Mouse (Mus musculus): ENCODE results near the gene Bmi1.

The Bmi1 gene

GRCm38 (mm10) chr2:18688708-18689063 is 11.9 kb downstream of the Bmi1 start:
- peak; percentile 76 for DNase-seq

GRCm38 (mm10) chr2:18689064-18689921 is 12.5 kb downstream of the Bmi1 start:
- DNase-seq = peak; percentile 50

- DNase-seq = peak; percentile 41
Observed at GRCm38 (mm10) chr2:18690055-18690691, 13.4 kb downstream of the Bmi1 start.

GRCm38 (mm10) chr2:18690756-18691155 is 13.9 kb downstream of the Bmi1 start:
- DNase-seq = no peak

GRCm38 (mm10) chr2:18692031-18692430 is 15.2 kb downstream of the Bmi1 start:
- no peak for DNase-seq

GRCm38 (mm10) chr2:18692548-18692947 is 15.7 kb downstream of the Bmi1 start:
- no peak for DNase-seq

- DNase-seq = no peak
Observed at GRCm38 (mm10) chr2:18693491-18693870, 16.7 kb downstream of the Bmi1 start.

GRCm38 (mm10) chr2:18693871-18694610 is 17.2 kb downstream of the Bmi1 start, which contains the start of gene Spag6:
Gene Spag6, plus strand, starts transcription at chr2:18694032.
- DNase-seq = peak; percentile 83

GRCm38 (mm10) chr2:18694611-18694950 is 17.8 kb downstream of the Bmi1 start:
- DNase-seq = no peak

GRCm38 (mm10) chr2:18695163-18695562 is 18.3 kb downstream of the Bmi1 start:
- no peak for DNase-seq

- no peak for DNase-seq
Observed at GRCm38 (mm10) chr2:18695629-18696150, 18.9 kb downstream of the Bmi1 start.

- no peak for DNase-seq
Observed at GRCm38 (mm10) chr2:18697591-18698244, 20.9 kb downstream of the Bmi1 start.

GRCm38 (mm10) chr2:18698663-18699385 is 22.0 kb downstream of the Bmi1 start:
- no peak for DNase-seq

GRCm38 (mm10) chr2:18699401-18699990 is 22.7 kb downstream of the Bmi1 start:
- no peak for DNase-seq

GRCm38 (mm10) chr2:18710356-18710755 is 33.5 kb downstream of the Bmi1 start:
- no peak for DNase-seq

GRCm38 (mm10) chr2:18713071-18713470 is 36.3 kb downstream of the Bmi1 start:
- DNase-seq = no peak

GRCm38 (mm10) chr2:18714337-18714736 is 37.5 kb downstream of the Bmi1 start:
- DNase-seq = no peak

GRCm38 (mm10) chr2:18718521-18718920 is 41.7 kb downstream of the Bmi1 start:
- DNase-seq = no peak

GRCm38 (mm10) chr2:18722208-18722830 is 45.5 kb downstream of the Bmi1 start:
- DNase-seq = no peak

GRCm38 (mm10) chr2:18724462-18724861 is 47.6 kb downstream of the Bmi1 start:
- no peak for DNase-seq

GRCm38 (mm10) chr2:18725880-18726279 is 49.1 kb downstream of the Bmi1 start:
- no peak for DNase-seq
